Mouse (Mus musculus): ENCODE results near the gene Inpp5d. TPM values are rescaled to one million over a fixed set of nuclear protein-coding genes. Genes with fewer than 3 reads are reported as not detected.

The Inpp5d gene
- polyA plus RNA-seq, 1 experiment from 2014 or later = 7.9 TPM

GRCm38 (mm10) chr1:87704230-87704629 lies 84.1 kb downstream of the Inpp5d start:
- Histone ChIP-seq H3K36me3 (peaks cover 8% of the 10 kb centered on the region), H3K9me3 (replicated peaks) (peaks cover 10% of the 10 kb centered on the region), H3K27ac (ENCODE audit: poor library complexity, severe bottlenecking) (no peak overlapping the region), H3K4me1 (replicated peaks) (0 out of 2 replicates have a peak, but pooled peaks cover 5% of the 10 kb centered on the region), H3K27me3 (replicated peaks) (0 out of 2 replicates have a peak, but pooled peaks cover 10% of the 10 kb centered on the region), H3K9ac (no peak overlapping the region), H3K4me2 (no peak overlapping the region), H3K4me3 (no peak overlapping the region)
- WGBS = 48% methylated on average over 2 of the region's 2 CpGs
- ATAC-seq (ENCODE audit: insufficient number of reproducible peaks, low FRiP score) = no peak

- H3K36me3 ChIP-seq = peaks cover 8% of the 10 kb centered on the region
- H3K9me3 ChIP-seq (replicated peaks) = peaks cover 10% of the 10 kb centered on the region
- WGBS = 77% methylated on average over 3 of the region's 3 CpGs
- 0 out of 2 replicates have a peak, but pooled peaks cover under 1% of the 10 kb centered on the region for H3K27me3 ChIP-seq (replicated peaks)
- 0 out of 2 replicates have a peak, but pooled peaks cover 5% of the 10 kb centered on the region for H3K4me1 ChIP-seq (replicated peaks)
- H3K27ac ChIP-seq (ENCODE audit: poor library complexity, severe bottlenecking) = no peak overlapping the region
- no peak overlapping the region for H3K9ac ChIP-seq
- peak; percentile 85 for ATAC-seq (ENCODE audit: insufficient number of reproducible peaks, low FRiP score)
- H3K4me3 ChIP-seq = no peak overlapping the region
- H3K4me2 ChIP-seq = no peak overlapping the region
These were observed 86.2 kb downstream of the Inpp5d start for GRCm38 (mm10) chr1:87706361-87706760.

- Histone ChIP-seq H3K4me3 (no peak overlapping the region), H3K4me1 (replicated peaks) (0 out of 2 replicates have a peak, but pooled peaks cover 5% of the 10 kb centered on the region), H3K9me3 (replicated peaks) (peaks cover 10% of the 10 kb centered on the region), H3K4me2 (no peak overlapping the region), H3K9ac (no peak overlapping the region), H3K27ac (ENCODE audit: poor library complexity, severe bottlenecking) (no peak overlapping the region), H3K27me3 (replicated peaks) (no peaks in the 10 kb centered on the region), H3K36me3 (peaks cover 8% of the 10 kb centered on the region)
- WGBS = 66% methylated on average over 6 of the region's 6 CpGs
- ATAC-seq (ENCODE audit: insufficient number of reproducible peaks, low FRiP score) = no peak
These were observed 88.9 kb downstream of the Inpp5d start for GRCm38 (mm10) chr1:87709020-87709419.

GRCm38 (mm10) chr1:87709661-87710270 lies 89.7 kb downstream of the Inpp5d start:
- H3K36me3 ChIP-seq = peaks cover 8% of the 10 kb centered on the region
- H3K9ac ChIP-seq = no peak overlapping the region
- H3K27ac ChIP-seq (ENCODE audit: poor library complexity, severe bottlenecking) = no peak overlapping the region
- H3K4me3 ChIP-seq = no peak overlapping the region
- ATAC-seq (ENCODE audit: insufficient number of reproducible peaks, low FRiP score) = no peak
- H3K9me3 ChIP-seq (replicated peaks) = peaks cover 10% of the 10 kb centered on the region
- no peaks in the 10 kb centered on the region for H3K4me1 ChIP-seq (replicated peaks)
- no peak overlapping the region for H3K4me2 ChIP-seq
- H3K27me3 ChIP-seq (replicated peaks) = no peaks in the 10 kb centered on the region
- WGBS = 85% methylated on average over 7 of the region's 7 CpGs

- Histone ChIP-seq H3K27me3 (replicated peaks) (no peaks in the 10 kb centered on the region), H3K4me3 (no peak overlapping the region), H3K4me2 (no peak overlapping the region), H3K9me3 (replicated peaks) (peaks cover 10% of the 10 kb centered on the region), H3K27ac (ENCODE audit: poor library complexity, severe bottlenecking) (peak overlapping the region; percentile 59; the same call in 1 of the 2 replicates), H3K4me1 (replicated peaks) (no peaks in the 10 kb centered on the region), H3K9ac (no peak overlapping the region), H3K36me3 (peaks cover 8% of the 10 kb centered on the region)
- peak; percentile 91 for ATAC-seq (ENCODE audit: insufficient number of reproducible peaks, low FRiP score)
- 64% methylated on average over 10 of the region's 10 CpGs for WGBS
These were observed 92.0 kb downstream of the Inpp5d start for GRCm38 (mm10) chr1:87711938-87712613.

GRCm38 (mm10) chr1:87712614-87712971 lies 92.5 kb downstream of the Inpp5d start:
- Histone ChIP-seq H3K27ac (ENCODE audit: poor library complexity, severe bottlenecking) (peak overlapping the region; percentile 59; the same call in 1 of the 2 replicates), H3K9ac (no peak overlapping the region), H3K4me3 (no peak overlapping the region), H3K27me3 (replicated peaks) (no peaks in the 10 kb centered on the region), H3K4me1 (replicated peaks) (no peaks in the 10 kb centered on the region), H3K4me2 (no peak overlapping the region), H3K9me3 (replicated peaks) (peaks cover 10% of the 10 kb centered on the region), H3K36me3 (peaks cover 8% of the 10 kb centered on the region)
- WGBS = 60% methylated on average over 1 of the region's 1 CpGs
- no peak for ATAC-seq (ENCODE audit: insufficient number of reproducible peaks, low FRiP score)

- Histone ChIP-seq H3K9me3 (replicated peaks) (no peaks in the 10 kb centered on the region), H3K4me2 (no peak overlapping the region), H3K9ac (no peak overlapping the region), H3K36me3 (no peaks in the 10 kb centered on the region), H3K27me3 (replicated peaks) (no peaks in the 10 kb centered on the region), H3K4me3 (no peak overlapping the region), H3K27ac (ENCODE audit: poor library complexity, severe bottlenecking) (no peak overlapping the region), H3K4me1 (replicated peaks) (no peaks in the 10 kb centered on the region)
- 25% methylated on average over 8 of the region's 8 CpGs for WGBS
- ATAC-seq (ENCODE audit: insufficient number of reproducible peaks, low FRiP score) = 0 out of 2 replicates have a peak, but pooled peaks have one; percentile 60
These were observed 101.3 kb downstream of the Inpp5d start for GRCm38 (mm10) chr1:87721382-87721781.

GRCm38 (mm10) chr1:87722081-87722480 lies 102.0 kb downstream of the Inpp5d start:
- Histone ChIP-seq H3K4me1 (replicated peaks) (no peaks in the 10 kb centered on the region), H3K27me3 (replicated peaks) (no peaks in the 10 kb centered on the region), H3K4me3 (no peak overlapping the region), H3K36me3 (no peaks in the 10 kb centered on the region), H3K9me3 (replicated peaks) (no peaks in the 10 kb centered on the region), H3K4me2 (no peak overlapping the region), H3K9ac (no peak overlapping the region), H3K27ac (ENCODE audit: poor library complexity, severe bottlenecking) (no peak overlapping the region)
- no peak for ATAC-seq (ENCODE audit: insufficient number of reproducible peaks, low FRiP score)
- WGBS = 28% methylated on average over 2 of the region's 2 CpGs

GRCm38 (mm10) chr1:87723351-87723750 lies 103.2 kb downstream of the Inpp5d start:
- H3K4me2 ChIP-seq = no peak overlapping the region
- WGBS = 73% methylated on average over 4 of the region's 4 CpGs
- no peak overlapping the region for H3K4me3 ChIP-seq
- no peaks in the 10 kb centered on the region for H3K9me3 ChIP-seq (replicated peaks)
- H3K4me1 ChIP-seq (replicated peaks) = no peaks in the 10 kb centered on the region
- H3K36me3 ChIP-seq = no peaks in the 10 kb centered on the region
- no peak overlapping the region for H3K27ac ChIP-seq (ENCODE audit: poor library complexity, severe bottlenecking)
- no peak for ATAC-seq (ENCODE audit: insufficient number of reproducible peaks, low FRiP score)
- no peaks in the 10 kb centered on the region for H3K27me3 ChIP-seq (replicated peaks)
- no peak overlapping the region for H3K9ac ChIP-seq

- H3K4me1 ChIP-seq (replicated peaks) = no peaks in the 10 kb centered on the region
- WGBS = 79% methylated on average over 2 of the region's 2 CpGs
These were observed 109.0 kb downstream of the Inpp5d start for GRCm38 (mm10) chr1:87729070-87729469.

GRCm38 (mm10) chr1:87729850-87730249 lies 109.7 kb downstream of the Inpp5d start:
- Histone ChIP-seq H3K9ac (no peak overlapping the region), H3K9me3 (replicated peaks) (no peaks in the 10 kb centered on the region), H3K27ac (ENCODE audit: poor library complexity, severe bottlenecking) (no peak overlapping the region), H3K4me3 (no peak overlapping the region), H3K36me3 (no peaks in the 10 kb centered on the region), H3K27me3 (replicated peaks) (no peaks in the 10 kb centered on the region), H3K4me1 (replicated peaks) (no peaks in the 10 kb centered on the region), H3K4me2 (no peak overlapping the region)
- ATAC-seq (ENCODE audit: insufficient number of reproducible peaks, low FRiP score) = no peak
- WGBS = 76% methylated on average over 6 of the region's 6 CpGs

More at GRCm38 (mm10) chr1:87729070-87729469, 109.0 kb downstream of the Inpp5d start:
- Histone ChIP-seq H3K27me3 (replicated peaks) (no peaks in the 10 kb centered on the region), H3K4me2 (no peak overlapping the region), H3K27ac (ENCODE audit: poor library complexity, severe bottlenecking) (no peak overlapping the region), H3K9ac (no peak overlapping the region), H3K4me3 (no peak overlapping the region), H3K36me3 (no peaks in the 10 kb centered on the region), H3K9me3 (replicated peaks) (no peaks in the 10 kb centered on the region)
- ATAC-seq (ENCODE audit: insufficient number of reproducible peaks, low FRiP score) = no peak
